Mouse (Mus musculus): ENCODE measurements around the gene Fam219a. TPM values are rescaled to one million over a fixed set of nuclear protein-coding genes. Genes with fewer than 3 reads are reported as not detected.

Gene Fam219a
- polyA plus RNA-seq, 1 experiment from 2014 or later, result 2.9 TPM

DNA sequence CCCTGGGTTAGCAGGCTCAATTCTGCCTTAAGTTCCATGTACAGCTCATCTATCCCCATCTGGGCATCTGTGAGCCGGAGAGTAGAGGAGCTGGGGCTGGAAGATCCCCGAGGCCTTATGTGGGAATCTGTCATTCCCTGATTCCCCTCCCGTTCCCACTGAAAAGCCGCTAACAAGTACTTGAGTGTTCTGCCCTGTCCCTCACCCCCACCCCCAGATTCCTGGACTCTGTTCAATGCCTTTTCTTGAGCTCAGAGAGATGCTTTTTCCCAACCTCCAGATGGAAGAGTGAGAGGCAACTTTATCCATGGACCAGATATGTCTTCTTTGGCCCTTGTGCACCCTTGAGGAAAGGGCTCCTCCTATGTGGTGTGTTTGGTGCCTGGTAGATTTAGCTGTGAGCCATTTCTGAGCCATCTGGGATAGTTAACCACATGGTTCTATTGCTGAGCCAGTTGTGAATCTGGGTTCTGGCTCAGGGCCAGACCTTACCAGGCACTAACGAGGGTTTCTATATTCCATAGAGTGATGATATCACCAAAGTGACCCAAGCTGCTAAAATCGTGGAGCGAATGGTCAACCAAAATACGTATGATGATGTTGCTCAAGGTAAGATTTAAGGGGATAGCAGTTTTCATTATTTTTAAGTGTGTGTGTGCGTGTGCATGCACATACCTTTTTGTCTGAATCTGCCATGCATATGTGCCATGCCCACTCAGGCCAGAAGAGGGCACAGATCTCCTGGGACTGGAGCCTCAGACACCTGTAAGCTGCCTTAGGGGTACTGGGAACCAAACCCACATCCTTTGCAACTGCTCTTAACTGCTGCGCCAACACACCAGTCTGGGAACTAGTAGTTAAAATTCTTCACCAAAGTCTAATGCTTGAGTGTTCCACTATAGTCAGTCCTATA, 40.6 kb upstream of the Fam219a start:
- no peak overlapping the region for H3K4me2 ChIP-seq (ENCODE audit: low read length)
- H3K4me1 ChIP-seq (replicated peaks; ENCODE audit: insufficient read depth, low read length), result no peaks in the 10 kb centered on the region
- no peaks in the 10 kb centered on the region for H3K36me3 ChIP-seq (ENCODE audit: insufficient read depth, low read length)
- ATAC-seq (replicated peaks; ENCODE audit: low FRiP score, low read depth) (no peak), DNase-seq (ENCODE audit: low spot score) (no peak)
- WGBS, result 82% methylated on average over 10 of the region's 10 CpGs
- H3K9me3 ChIP-seq (replicated peaks; ENCODE audit: low read length), result no peaks in the 10 kb centered on the region
- no peak overlapping the region for H3K27ac ChIP-seq
- no peak overlapping the region for H3K9ac ChIP-seq (ENCODE audit: low read depth, low read length)
- TF ChIP-seq CTCF (IDR thresholded peaks at IDR 0.05; ENCODE audit: low read depth), result peak; percentile 40; the same call in 1 of the 2 replicates
- no peaks in the 10 kb centered on the region for H3K27me3 ChIP-seq (ENCODE audit: insufficient read depth, low read length)
- no peak overlapping the region for H3K4me3 ChIP-seq (replicated peaks; ENCODE audit: low read depth, low read length)

GRCm38 (mm10) chr4:41606784-41607183, 37.4 kb upstream of the Fam219a start:
- Histone ChIP-seq H3K9me3 (replicated peaks; ENCODE audit: low read length) (no peaks in the 10 kb centered on the region), H3K4me3 (replicated peaks; ENCODE audit: low read depth, low read length) (no peak overlapping the region), H3K9ac (ENCODE audit: low read depth, low read length) (no peak overlapping the region), H3K4me2 (ENCODE audit: low read length) (no peak overlapping the region), H3K36me3 (ENCODE audit: insufficient read depth, low read length) (no peaks in the 10 kb centered on the region), H3K4me1 (replicated peaks; ENCODE audit: insufficient read depth, low read length) (no peaks in the 10 kb centered on the region), H3K27ac (no peak overlapping the region), H3K27me3 (ENCODE audit: insufficient read depth, low read length) (no peaks in the 10 kb centered on the region)
- no peak for ATAC-seq (replicated peaks; ENCODE audit: low FRiP score, low read depth)
- DNase-seq (ENCODE audit: low spot score), result peak; percentile 87
- WGBS, result 35% methylated on average over 4 of the region's 4 CpGs
- no peak for TF ChIP-seq CTCF (IDR thresholded peaks at IDR 0.05; ENCODE audit: low read depth)

GRCm38 (mm10) chr4:41604476-41605396, 35.4 kb upstream of the Fam219a start:
- no peak for ATAC-seq (replicated peaks; ENCODE audit: low FRiP score, low read depth)
- WGBS, result 50% methylated on average over 8 of the region's 8 CpGs
- Histone ChIP-seq H3K27me3 (ENCODE audit: insufficient read depth, low read length) (no peaks in the 10 kb centered on the region), H3K36me3 (ENCODE audit: insufficient read depth, low read length) (no peaks in the 10 kb centered on the region), H3K27ac (no peak overlapping the region), H3K9me3 (replicated peaks; ENCODE audit: low read length) (no peaks in the 10 kb centered on the region), H3K4me3 (replicated peaks; ENCODE audit: low read depth, low read length) (no peak overlapping the region), H3K4me2 (ENCODE audit: low read length) (no peak overlapping the region), H3K4me1 (replicated peaks; ENCODE audit: insufficient read depth, low read length) (no peaks in the 10 kb centered on the region), H3K9ac (ENCODE audit: low read depth, low read length) (no peak overlapping the region)
- TF ChIP-seq CTCF (IDR thresholded peaks at IDR 0.05; ENCODE audit: low read depth), result peak; percentile 58
- peak; percentile 37 for DNase-seq (ENCODE audit: low spot score)

DNA sequence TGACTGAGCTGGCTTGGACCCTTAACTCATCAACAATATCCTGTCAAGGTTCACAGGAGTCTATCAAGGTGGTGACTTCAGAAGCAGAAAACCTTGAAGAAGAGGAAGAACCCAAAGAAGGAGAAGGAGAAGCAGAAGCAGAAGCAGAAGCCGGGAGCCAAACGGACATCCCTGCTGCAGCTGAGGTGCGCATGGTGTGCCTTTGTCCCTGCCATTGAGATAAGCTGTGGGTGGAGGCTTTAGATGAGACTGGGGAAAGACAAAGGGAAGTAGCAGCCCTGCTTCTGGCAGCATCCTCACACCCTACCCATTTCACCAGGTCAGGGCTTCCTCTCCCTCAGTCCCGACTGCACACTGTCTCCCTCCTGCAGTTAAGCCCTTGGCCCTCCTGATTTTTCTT, 33.5 kb upstream of the Fam219a start:
- TF ChIP-seq CTCF (IDR thresholded peaks at IDR 0.05; ENCODE audit: low read depth), result no peak
- Histone ChIP-seq H3K4me2 (ENCODE audit: low read length) (no peak overlapping the region), H3K9ac (ENCODE audit: low read depth, low read length) (no peak overlapping the region), H3K27me3 (ENCODE audit: insufficient read depth, low read length) (no peaks in the 10 kb centered on the region), H3K9me3 (replicated peaks; ENCODE audit: low read length) (no peaks in the 10 kb centered on the region), H3K27ac (no peak overlapping the region), H3K4me1 (replicated peaks; ENCODE audit: insufficient read depth, low read length) (no peaks in the 10 kb centered on the region), H3K4me3 (replicated peaks; ENCODE audit: low read depth, low read length) (no peak overlapping the region), H3K36me3 (ENCODE audit: insufficient read depth, low read length) (no peaks in the 10 kb centered on the region)
- no peak for DNase-seq (ENCODE audit: low spot score)
- ATAC-seq (replicated peaks; ENCODE audit: low FRiP score, low read depth), result no peak
- WGBS, result 64% methylated on average over 4 of the region's 4 CpGs

GRCm38 (mm10) chr4:41583353-41583752, 14.0 kb upstream of the Fam219a start:
- ATAC-seq (replicated peaks; ENCODE audit: low FRiP score, low read depth), result no peak
- H3K4me2 ChIP-seq (ENCODE audit: low read length), result no peak overlapping the region
- H3K27me3 ChIP-seq (ENCODE audit: insufficient read depth, low read length), result no peaks in the 10 kb centered on the region
- no peaks in the 10 kb centered on the region for H3K36me3 ChIP-seq (ENCODE audit: insufficient read depth, low read length)
- no peak overlapping the region for H3K4me3 ChIP-seq (replicated peaks; ENCODE audit: low read depth, low read length)
- DNase-seq (ENCODE audit: low spot score), result no peak
- no peaks in the 10 kb centered on the region for H3K9me3 ChIP-seq (replicated peaks; ENCODE audit: low read length)
- TF ChIP-seq CTCF (IDR thresholded peaks at IDR 0.05; ENCODE audit: low read depth), result no peak
- 85% methylated on average over 7 of the region's 7 CpGs for WGBS
- H3K9ac ChIP-seq (ENCODE audit: low read depth, low read length), result no peak overlapping the region
- H3K27ac ChIP-seq, result no peak overlapping the region
- H3K4me1 ChIP-seq (replicated peaks; ENCODE audit: insufficient read depth, low read length), result no peaks in the 10 kb centered on the region

GRCm38 (mm10) chr4:41575914-41576313, 6.6 kb upstream of the Fam219a start:
- H3K27ac ChIP-seq, result no peak overlapping the region
- H3K27me3 ChIP-seq (ENCODE audit: insufficient read depth, low read length), result no peaks in the 10 kb centered on the region
- no peaks in the 10 kb centered on the region for H3K4me1 ChIP-seq (replicated peaks; ENCODE audit: insufficient read depth, low read length)
- no peak overlapping the region for H3K9ac ChIP-seq (ENCODE audit: low read depth, low read length)
- H3K4me3 ChIP-seq (replicated peaks; ENCODE audit: low read depth, low read length), result no peak overlapping the region
- DNase-seq (ENCODE audit: low spot score) (peak; percentile 40), ATAC-seq (replicated peaks; ENCODE audit: low FRiP score, low read depth) (no peak)
- 49% methylated on average over 6 of the region's 6 CpGs for WGBS
- TF ChIP-seq CTCF (IDR thresholded peaks at IDR 0.05; ENCODE audit: low read depth), result no peak
- no peak overlapping the region for H3K4me2 ChIP-seq (ENCODE audit: low read length)
- H3K36me3 ChIP-seq (ENCODE audit: insufficient read depth, low read length), result no peaks in the 10 kb centered on the region
- H3K9me3 ChIP-seq (replicated peaks; ENCODE audit: low read length), result no peaks in the 10 kb centered on the region

All from kidney, postnatal 0 days (tissue).